Mouse (Mus musculus) neural tube, embryonic 15.5 days (tissue): ENCODE measurements around the gene Rnls. TPM values are rescaled to one million over a fixed set of nuclear protein-coding genes. Genes with fewer than 3 reads are reported as not detected.
A peak's percentile ranks its signal among the peaks of the same experiment; 100 is the strongest.

ENCODE experiments used
- ATAC-seq: fragments of 200-750 bp; cut with Nextera tagmentation; 2 replicates; pipeline ENCODE4 v1.8.0; 2017; ENCODE audit warnings: mild to moderate bottlenecking, moderate TSS enrichment, moderate library complexity; ENCODE audit not compliant: low FRiP score
- H3K27ac ChIP-seq: fragments of 300-500 bp; sonication (generic); replicated peaks from 2 replicates; pipeline ENCODE4 v1.5.1; 2015; ENCODE audit warnings: mild to moderate bottlenecking, inconsistent platforms
- H3K27me3 ChIP-seq: fragments of 300-500 bp; sonication (generic); replicated peaks from 2 replicates; pipeline ENCODE4 v1.6.1; 2015; ENCODE audit warnings: inconsistent platforms
- H3K36me3 ChIP-seq: fragments of 300-500 bp; sonication (generic); 2 replicates; pipeline ENCODE4 v1.6.1; 2015; ENCODE audit warnings: inconsistent platforms
- H3K4me1 ChIP-seq: fragments of 300-500 bp; sonication (generic); 2 replicates; pipeline ENCODE4 v1.6.1; 2015; ENCODE audit warnings: inconsistent platforms
- H3K4me2 ChIP-seq: fragments of 300-500 bp; sonication (generic); 2 replicates; pipeline ENCODE4 v1.6.1; 2015; ENCODE audit warnings: inconsistent platforms, mild to moderate bottlenecking, moderate library complexity
- H3K4me3 ChIP-seq: fragments of 300-500 bp; sonication (generic); replicated peaks from 2 replicates; pipeline ENCODE4 v1.5.1; 2015; ENCODE audit warnings: mild to moderate bottlenecking, inconsistent platforms
- H3K9ac ChIP-seq: fragments of 300-500 bp; sonication (generic); replicated peaks from 2 replicates; pipeline ENCODE4 v1.6.1; 2015; ENCODE audit warnings: mild to moderate bottlenecking, inconsistent platforms
- H3K9me3 ChIP-seq: fragments of 300-500 bp; sonication (generic); replicated peaks from 2 replicates; pipeline ENCODE4 v1.6.1; 2016; ENCODE audit warnings: inconsistent platforms
- WGBS: fragments of 180-500 bp; shearing (Covaris S2); methylation state at CpG from one replicate; pipeline ENCODE4 v1.1.7; 2015; ENCODE audit warnings: mixed read lengths; 5-methylcytosine and 5-hydroxymethylcytosine counted together
- microRNA-seq: library from miRNA; unstranded; fragments of <30 nt; microRNA quantifications from one replicate; pipeline ENCODE4, GENCODE M21; 2017
- polyA plus RNA-seq: library from polyadenylated mRNA; unstranded; fragments of >200 nt; fragmentation: Nextera tagmentation; extraction: Ambion mirVana; gene quantifications from 2 replicates; pipeline ENCODE4 v1.2.1, GENCODE M21; 2015

Gene Rnls
- polyA plus RNA-seq, 1 experiment from 2014 or later = 11.1 TPM

- no peak overlapping the region for H3K4me2 ChIP-seq
- no peak overlapping the region for H3K4me3 ChIP-seq
- H3K9me3 ChIP-seq = no peaks in the 10 kb centered on the region
- peaks cover 7% of the 10 kb centered on the region; the same call in 1 of the 2 replicates for H3K4me1 ChIP-seq
- H3K27me3 ChIP-seq = no peaks in the 10 kb centered on the region
- H3K27ac ChIP-seq = no peak overlapping the region
- 71% methylated on average over 3 of the region's 3 CpGs for WGBS
- no peaks in the 10 kb centered on the region for H3K36me3 ChIP-seq
- no peak for ATAC-seq
- no peak overlapping the region for H3K9ac ChIP-seq
These were observed 291.5 kb downstream of the Rnls start for GRCm38 (mm10) chr19:33100598-33100997.

GRCm38 (mm10) chr19:33100031-33100430, 292.1 kb downstream of the Rnls start:
- Histone ChIP-seq H3K9ac (no peak overlapping the region), H3K4me3 (no peak overlapping the region), H3K4me2 (no peak overlapping the region), H3K36me3 (no peaks in the 10 kb centered on the region), H3K27me3 (no peaks in the 10 kb centered on the region), H3K4me1 (peaks cover 7% of the 10 kb centered on the region; the same call in 1 of the 2 replicates), H3K9me3 (no peaks in the 10 kb centered on the region), H3K27ac (no peak overlapping the region)
- peak; percentile 46; the same call in 1 of the 2 replicates for ATAC-seq
- 61% methylated on average over 4 of the region's 4 CpGs for WGBS

- Histone ChIP-seq H3K27ac (no peak overlapping the region), H3K36me3 (no peaks in the 10 kb centered on the region), H3K4me2 (no peak overlapping the region), H3K9ac (no peak overlapping the region), H3K27me3 (no peaks in the 10 kb centered on the region), H3K9me3 (no peaks in the 10 kb centered on the region), H3K4me1 (peaks cover 7% of the 10 kb centered on the region; the same call in 1 of the 2 replicates), H3K4me3 (no peak overlapping the region)
- 65% methylated on average over 9 of the region's 9 CpGs for WGBS
- no peak for ATAC-seq
These were observed 292.8 kb downstream of the Rnls start for GRCm38 (mm10) chr19:33099201-33099788.

GRCm38 (mm10) chr19:33097691-33098090, 294.4 kb downstream of the Rnls start:
- ATAC-seq = no peak
- H3K27me3 ChIP-seq = no peaks in the 10 kb centered on the region
- H3K9ac ChIP-seq = no peak overlapping the region
- no peak overlapping the region for H3K4me3 ChIP-seq
- H3K9me3 ChIP-seq = no peaks in the 10 kb centered on the region
- H3K4me2 ChIP-seq = no peak overlapping the region
- no peak overlapping the region for H3K27ac ChIP-seq
- H3K36me3 ChIP-seq = no peaks in the 10 kb centered on the region
- H3K4me1 ChIP-seq = peaks cover 5% of the 10 kb centered on the region; the same call in 1 of the 2 replicates
- WGBS = 60% methylated on average over 3 of the region's 3 CpGs

- no peaks in the 10 kb centered on the region for H3K9me3 ChIP-seq
- H3K4me3 ChIP-seq = no peak overlapping the region
- 99% methylated on average over 5 of the region's 5 CpGs for WGBS
- no peak overlapping the region for H3K27ac ChIP-seq
- H3K36me3 ChIP-seq = no peaks in the 10 kb centered on the region
- H3K9ac ChIP-seq = no peak overlapping the region
- H3K27me3 ChIP-seq = no peaks in the 10 kb centered on the region
- H3K4me2 ChIP-seq = no peak overlapping the region
- H3K4me1 ChIP-seq = no peaks in the 10 kb centered on the region
- no peak for ATAC-seq
These were observed 295.5 kb downstream of the Rnls start for GRCm38 (mm10) chr19:33096581-33096980.

- Histone ChIP-seq H3K36me3 (no peaks in the 10 kb centered on the region), H3K4me3 (no peak overlapping the region), H3K27ac (no peak overlapping the region), H3K4me2 (no peak overlapping the region), H3K27me3 (no peaks in the 10 kb centered on the region), H3K9ac (no peak overlapping the region), H3K4me1 (no peaks in the 10 kb centered on the region), H3K9me3 (no peaks in the 10 kb centered on the region)
- no peak for ATAC-seq
These were observed 299.5 kb downstream of the Rnls start for GRCm38 (mm10) chr19:33092575-33092974.

GRCm38 (mm10) chr19:33091324-33091723, 300.8 kb downstream of the Rnls start:
- no peak overlapping the region for H3K9ac ChIP-seq
- no peaks in the 10 kb centered on the region for H3K9me3 ChIP-seq
- no peak for ATAC-seq
- H3K27me3 ChIP-seq = no peaks in the 10 kb centered on the region
- 40% methylated on average over 3 of the region's 3 CpGs for WGBS
- H3K36me3 ChIP-seq = no peaks in the 10 kb centered on the region
- no peaks in the 10 kb centered on the region for H3K4me1 ChIP-seq
- no peak overlapping the region for H3K4me3 ChIP-seq
- no peak overlapping the region for H3K27ac ChIP-seq
- H3K4me2 ChIP-seq = no peak overlapping the region

GRCm38 (mm10) chr19:33088868-33089267, 303.2 kb downstream of the Rnls start:
- no peaks in the 10 kb centered on the region for H3K9me3 ChIP-seq
- 73% methylated on average over 2 of the region's 2 CpGs for WGBS
- H3K36me3 ChIP-seq = no peaks in the 10 kb centered on the region
- no peak overlapping the region for H3K4me3 ChIP-seq
- no peak overlapping the region for H3K4me2 ChIP-seq
- no peak overlapping the region for H3K9ac ChIP-seq
- ATAC-seq = no peak
- no peak overlapping the region for H3K27ac ChIP-seq
- no peaks in the 10 kb centered on the region for H3K4me1 ChIP-seq
- no peaks in the 10 kb centered on the region for H3K27me3 ChIP-seq

- Histone ChIP-seq H3K4me3 (no peak overlapping the region), H3K4me1 (no peaks in the 10 kb centered on the region), H3K27ac (no peak overlapping the region), H3K9ac (no peak overlapping the region), H3K4me2 (no peak overlapping the region), H3K27me3 (no peaks in the 10 kb centered on the region), H3K9me3 (no peaks in the 10 kb centered on the region), H3K36me3 (no peaks in the 10 kb centered on the region)
- 65% methylated on average over 4 of the region's 4 CpGs for WGBS
- ATAC-seq = no peak
These were observed 304.1 kb downstream of the Rnls start for GRCm38 (mm10) chr19:33087961-33088360.

Small RNA genes lying within 50 kb of the gene (microRNA-seq; reads per million reads assigned to microRNA genes)
- gene Mir3970 = 1.9 reads per million, percentile 3 among the genes with 10 or more reads in this experiment

Other genes starting within 250 kb of the Rnls start
- gene Lipo4, start 125.5 kb upstream of the Rnls start, polyA plus RNA-seq = not detected in 2 replicates
- not detected in 2 replicates for gene Gm8978, start 233.0 kb upstream of the Rnls start, polyA plus RNA-seq